ENCODE assay signal across 11 mouse cellular contexts in the genomic region with DNA sequence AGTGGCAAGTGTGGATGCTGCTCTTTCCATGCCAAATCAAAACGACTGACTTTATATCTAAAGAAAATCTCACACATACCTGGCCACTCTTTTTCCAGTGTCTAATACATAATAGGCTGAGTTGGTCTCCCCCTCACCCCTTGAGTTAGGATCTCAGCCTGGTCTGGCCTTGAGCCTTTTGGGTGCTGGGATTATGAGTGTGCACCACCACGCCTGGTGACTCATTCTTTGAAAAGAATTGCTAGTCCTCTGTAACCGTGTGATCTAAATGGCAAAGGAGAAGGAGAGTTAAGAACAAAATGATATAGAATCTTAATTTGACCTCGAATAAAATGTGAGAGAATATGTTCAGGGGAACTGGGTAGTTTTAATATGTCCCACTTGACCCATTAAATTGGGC.
"Had no signal": no experiment of that assay in that cellular context is flagged by ENCODE, and none has a peak within 500 bp of the region (broad histone marks: within the 10 kb centered on the region; RNA-seq: fewer than 3 reads in every experiment).

No protein-coding gene starts in this region.

- DNase-seq: kidney, adult 9 months; kidney, postnatal 14 days; kidney, postnatal 4 days; layer of hippocampus, adult 9-11 months; liver; liver, embryonic 13.5 days; lung, embryonic 14.5 days; retina, postnatal 1 day; right cerebral cortex, postnatal 25 days; spleen, adult 18-20 months; thymus, postnatal 25 days had no signal
